Mouse (Mus musculus): ENCODE measurements at regions not wholly inside any gene's neighbourhood (a gene's known extent, or its start where the extent isn't known, plus 50 kb on each side); places are given as distances from the start of the nearest gene placed in this dataset.

DNA sequence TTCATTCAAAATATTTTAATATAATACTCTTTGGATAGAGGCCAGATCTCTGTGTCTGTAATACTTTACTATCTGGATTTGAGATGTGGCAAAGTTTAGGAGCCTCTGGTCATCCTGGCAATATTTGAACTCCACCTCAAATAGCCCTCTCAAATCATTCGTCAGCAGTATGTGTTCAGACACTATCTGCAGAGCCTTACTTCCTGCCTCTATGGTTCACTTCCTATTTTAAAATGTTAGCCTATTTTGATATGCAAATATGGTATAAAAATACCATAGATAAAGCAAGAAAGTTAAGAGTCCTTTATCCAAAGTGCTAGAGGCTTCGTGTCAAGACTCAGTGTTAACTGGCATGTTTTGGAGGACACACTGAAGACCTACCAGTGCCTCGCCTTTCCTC is 334.6 kb downstream of the Sv2b start:
- Histone ChIP-seq H3K4me2 (no peak overlapping the region), H3K27me3 (no peaks in the 10 kb centered on the region), H3K9ac (no peak overlapping the region), H3K4me3 (replicated peaks) (no peak overlapping the region), H3K9me3 (replicated peaks) (no peaks in the 10 kb centered on the region), H3K36me3 (no peaks in the 10 kb centered on the region), H3K4me1 (no peaks in the 10 kb centered on the region), H3K27ac (no peak overlapping the region)
- no peak for ATAC-seq (replicated peaks; ENCODE audit: low FRiP score)
- WGBS, result 79% methylated on average over 3 of the region's 3 CpGs

GRCm38 (mm10) chr7:74944421-74945098 is 364.5 kb downstream of the Sv2b start:
- H3K27ac ChIP-seq, result no peak overlapping the region
- WGBS, result 69% methylated on average over 5 of the region's 5 CpGs
- H3K4me2 ChIP-seq, result no peak overlapping the region
- H3K4me1 ChIP-seq, result no peaks in the 10 kb centered on the region
- no peaks in the 10 kb centered on the region for H3K27me3 ChIP-seq
- no peak overlapping the region for H3K9ac ChIP-seq
- H3K36me3 ChIP-seq, result no peaks in the 10 kb centered on the region
- no peak overlapping the region for H3K4me3 ChIP-seq (replicated peaks)
- H3K9me3 ChIP-seq (replicated peaks), result no peaks in the 10 kb centered on the region
- no peak for ATAC-seq (replicated peaks; ENCODE audit: low FRiP score)

- no peaks in the 10 kb centered on the region for H3K4me1 ChIP-seq
- H3K36me3 ChIP-seq, result no peaks in the 10 kb centered on the region
- no peaks in the 10 kb centered on the region for H3K27me3 ChIP-seq
- H3K27ac ChIP-seq, result no peak overlapping the region
- no peak for ATAC-seq (replicated peaks; ENCODE audit: low FRiP score)
- H3K9me3 ChIP-seq (replicated peaks), result no peaks in the 10 kb centered on the region
- no peak overlapping the region for H3K9ac ChIP-seq
- H3K4me3 ChIP-seq (replicated peaks), result no peak overlapping the region
- 66% methylated on average over 4 of the region's 4 CpGs for WGBS
- no peak overlapping the region for H3K4me2 ChIP-seq
Measured at GRCm38 (mm10) chr7:74942917-74943316, 366.1 kb downstream of the Sv2b start.

GRCm38 (mm10) chr7:74942146-74942545 is 366.9 kb downstream of the Sv2b start:
- ATAC-seq (replicated peaks; ENCODE audit: low FRiP score), result no peak
- H3K27ac ChIP-seq, result no peak overlapping the region
- no peak overlapping the region for H3K4me3 ChIP-seq (replicated peaks)
- H3K9ac ChIP-seq, result no peak overlapping the region
- no peaks in the 10 kb centered on the region for H3K36me3 ChIP-seq
- 50% methylated on average over 3 of the region's 3 CpGs for WGBS
- no peaks in the 10 kb centered on the region for H3K4me1 ChIP-seq
- H3K9me3 ChIP-seq (replicated peaks), result no peaks in the 10 kb centered on the region
- no peak overlapping the region for H3K4me2 ChIP-seq
- H3K27me3 ChIP-seq, result no peaks in the 10 kb centered on the region

DNA sequence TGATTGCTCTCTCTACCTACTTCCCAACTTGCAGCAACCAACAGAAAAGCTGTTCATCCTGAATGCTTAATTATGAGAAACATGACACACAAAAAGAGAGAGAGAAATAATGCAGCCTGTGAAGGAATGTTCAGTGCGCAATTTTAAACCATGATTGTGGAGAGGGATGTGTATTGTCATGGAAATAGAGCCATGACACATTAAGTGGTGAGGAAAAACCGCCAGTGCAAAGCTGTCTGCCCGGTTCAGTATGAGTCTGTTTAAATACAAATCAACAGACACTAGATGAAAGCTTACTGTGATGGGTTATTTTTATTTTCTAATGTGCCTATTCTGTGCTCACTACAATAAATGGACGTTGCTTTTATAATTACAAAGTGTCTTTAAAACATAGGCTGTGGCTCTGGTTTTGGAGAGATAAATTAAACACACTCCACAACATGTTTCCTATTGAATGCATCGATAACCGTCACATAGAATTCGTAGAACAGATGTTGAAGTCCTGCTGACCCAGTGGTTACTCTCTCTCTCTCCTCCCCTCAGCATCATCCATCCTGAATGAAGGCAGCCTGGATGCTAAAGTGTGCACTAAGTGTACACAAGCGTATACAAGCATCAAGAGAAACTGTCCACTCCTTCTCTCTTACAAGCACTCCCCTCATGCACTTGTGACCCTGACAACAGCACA is 374.7 kb upstream of the Slco3a1 start:
- Histone ChIP-seq H3K4me1 (peaks cover 8% of the 10 kb centered on the region; the same call in 1 of the 2 replicates), H3K27ac (no peak overlapping the region), H3K27me3 (no peaks in the 10 kb centered on the region), H3K4me2 (no peak overlapping the region), H3K9ac (no peak overlapping the region), H3K4me3 (replicated peaks) (no peak overlapping the region), H3K36me3 (no peaks in the 10 kb centered on the region), H3K9me3 (replicated peaks) (no peaks in the 10 kb centered on the region)
- 66% methylated on average over 8 of the region's 8 CpGs for WGBS
- ATAC-seq (replicated peaks; ENCODE audit: low FRiP score), result no peak

- H3K27me3 ChIP-seq, result no peaks in the 10 kb centered on the region
- no peak overlapping the region for H3K4me3 ChIP-seq (replicated peaks)
- no peak overlapping the region for H3K27ac ChIP-seq
- H3K9me3 ChIP-seq (replicated peaks), result no peaks in the 10 kb centered on the region
- ATAC-seq (replicated peaks; ENCODE audit: low FRiP score), result no peak
- no peaks in the 10 kb centered on the region for H3K36me3 ChIP-seq
- WGBS, result 68% methylated on average over 6 of the region's 6 CpGs
- no peak overlapping the region for H3K9ac ChIP-seq
- H3K4me1 ChIP-seq, result peaks cover 8% of the 10 kb centered on the region; the same call in 1 of the 2 replicates
- H3K4me2 ChIP-seq, result no peak overlapping the region
Measured at GRCm38 (mm10) chr7:74928226-74928927, 373.8 kb upstream of the Slco3a1 start.

GRCm38 (mm10) chr7:74926729-74927128 is 372.1 kb upstream of the Slco3a1 start:
- Histone ChIP-seq H3K4me2 (no peak overlapping the region), H3K36me3 (no peaks in the 10 kb centered on the region), H3K4me3 (replicated peaks) (no peak overlapping the region), H3K4me1 (peaks cover 8% of the 10 kb centered on the region; the same call in 1 of the 2 replicates), H3K27ac (peak overlapping the region; percentile 61), H3K27me3 (no peaks in the 10 kb centered on the region), H3K9me3 (replicated peaks) (no peaks in the 10 kb centered on the region), H3K9ac (no peak overlapping the region)
- WGBS, result 23% methylated on average over 2 of the region's 2 CpGs
- ATAC-seq (replicated peaks; ENCODE audit: low FRiP score), result peak; percentile 82

DNA sequence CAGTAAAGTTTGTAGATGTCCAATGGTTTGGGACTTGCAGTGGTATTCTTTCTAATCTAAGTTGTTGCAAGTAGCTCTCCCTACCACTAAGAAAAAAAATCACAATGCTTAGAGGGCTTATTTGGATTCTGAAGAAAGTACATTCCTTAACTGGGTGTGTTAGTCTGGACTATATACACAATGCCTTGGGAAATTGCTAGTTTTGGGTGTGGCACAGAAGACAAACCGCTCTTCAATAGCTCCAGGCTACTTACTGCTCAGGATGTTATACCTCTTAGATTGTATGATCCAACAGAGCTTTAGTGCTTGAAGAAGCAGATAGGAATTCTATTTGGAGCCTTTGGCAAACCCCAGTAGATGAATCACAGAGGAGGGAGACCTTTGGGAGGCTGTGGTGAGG is 369.6 kb upstream of the Slco3a1 start:
- H3K27ac ChIP-seq, result no peak overlapping the region
- ATAC-seq (replicated peaks; ENCODE audit: low FRiP score), result no peak
- H3K36me3 ChIP-seq, result no peaks in the 10 kb centered on the region
- H3K9ac ChIP-seq, result no peak overlapping the region
- no peak overlapping the region for H3K4me2 ChIP-seq
- 93% methylated on average over 1 of the region's 1 CpGs for WGBS
- peaks cover 8% of the 10 kb centered on the region; the same call in 1 of the 2 replicates for H3K4me1 ChIP-seq
- H3K9me3 ChIP-seq (replicated peaks), result no peaks in the 10 kb centered on the region
- H3K27me3 ChIP-seq, result no peaks in the 10 kb centered on the region
- no peak overlapping the region for H3K4me3 ChIP-seq (replicated peaks)

DNA sequence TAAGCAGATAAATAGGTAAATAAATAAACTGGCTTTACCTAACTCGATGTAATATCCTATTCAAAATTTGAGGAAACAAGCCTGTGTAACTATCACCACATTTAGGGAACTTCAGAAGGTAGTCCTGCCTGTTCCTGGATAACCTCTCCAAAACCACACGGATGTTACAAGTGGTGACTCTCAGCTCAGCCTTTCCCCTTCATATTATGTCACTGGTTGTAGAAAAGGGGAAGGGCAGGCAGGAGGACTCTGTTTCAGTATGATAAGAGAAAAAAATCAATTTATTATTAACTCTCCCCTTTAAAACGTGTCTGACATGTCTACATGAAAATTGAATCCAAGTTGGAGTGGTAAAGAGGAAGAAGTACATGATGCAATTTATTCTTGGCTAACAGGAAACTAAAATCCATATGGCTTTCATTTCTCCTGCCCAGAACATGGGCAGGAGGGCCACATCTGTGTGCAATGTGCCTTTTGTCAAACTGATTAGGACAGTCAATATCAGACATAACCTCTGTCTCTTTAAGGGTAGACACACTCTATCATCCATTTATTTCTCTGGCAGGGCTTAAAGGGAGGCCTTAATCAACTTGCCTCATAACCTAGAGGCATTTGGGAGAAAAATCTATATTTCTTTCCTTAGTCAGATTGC is 353.9 kb upstream of the Slco3a1 start:
- H3K4me2 ChIP-seq, result no peak overlapping the region
- no peak overlapping the region for H3K9ac ChIP-seq
- H3K4me3 ChIP-seq (replicated peaks), result no peak overlapping the region
- no peaks in the 10 kb centered on the region for H3K36me3 ChIP-seq
- ATAC-seq (replicated peaks; ENCODE audit: low FRiP score), result no peak
- H3K27ac ChIP-seq, result no peak overlapping the region
- no peaks in the 10 kb centered on the region for H3K27me3 ChIP-seq
- WGBS, result 60% methylated on average over 3 of the region's 3 CpGs
- no peaks in the 10 kb centered on the region for H3K4me1 ChIP-seq
- H3K9me3 ChIP-seq (replicated peaks), result no peaks in the 10 kb centered on the region

DNA sequence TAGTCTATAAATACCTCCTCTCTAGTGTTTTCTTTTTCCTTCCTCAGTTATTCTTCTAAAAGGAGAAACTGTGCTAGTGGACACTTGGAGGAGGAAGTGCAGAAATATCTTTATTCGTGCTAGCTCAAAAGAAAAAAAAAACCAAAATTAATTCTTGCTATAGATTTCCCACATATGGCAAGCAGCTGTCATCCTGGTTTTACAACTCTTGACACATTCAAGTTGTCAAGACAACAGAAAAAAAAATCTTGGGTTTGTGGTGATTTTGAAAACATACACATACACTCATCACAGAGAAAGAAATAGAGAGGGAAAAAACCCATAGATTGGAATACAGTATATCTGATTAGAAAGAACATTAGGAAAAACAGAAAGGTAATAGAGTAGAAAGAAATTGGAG is 352.8 kb upstream of the Slco3a1 start:
- no peak overlapping the region for H3K4me3 ChIP-seq (replicated peaks)
- H3K9me3 ChIP-seq (replicated peaks), result no peaks in the 10 kb centered on the region
- no peaks in the 10 kb centered on the region for H3K36me3 ChIP-seq
- no peak overlapping the region for H3K27ac ChIP-seq
- 59% methylated on average over 1 of the region's 1 CpGs for WGBS
- no peaks in the 10 kb centered on the region for H3K27me3 ChIP-seq
- no peak overlapping the region for H3K4me2 ChIP-seq
- ATAC-seq (replicated peaks; ENCODE audit: low FRiP score), result no peak
- no peak overlapping the region for H3K9ac ChIP-seq
- H3K4me1 ChIP-seq, result no peaks in the 10 kb centered on the region

GRCm38 (mm10) chr7:74877466-74877865 is 322.9 kb upstream of the Slco3a1 start:
- no peaks in the 10 kb centered on the region for H3K9me3 ChIP-seq (replicated peaks)
- no peak overlapping the region for H3K9ac ChIP-seq
- 71% methylated on average over 3 of the region's 3 CpGs for WGBS
- H3K4me1 ChIP-seq, result no peaks in the 10 kb centered on the region
- no peaks in the 10 kb centered on the region for H3K36me3 ChIP-seq
- no peak overlapping the region for H3K4me2 ChIP-seq
- H3K4me3 ChIP-seq (replicated peaks), result no peak overlapping the region
- H3K27ac ChIP-seq, result no peak overlapping the region
- ATAC-seq (replicated peaks; ENCODE audit: low FRiP score), result no peak
- no peaks in the 10 kb centered on the region for H3K27me3 ChIP-seq

DNA sequence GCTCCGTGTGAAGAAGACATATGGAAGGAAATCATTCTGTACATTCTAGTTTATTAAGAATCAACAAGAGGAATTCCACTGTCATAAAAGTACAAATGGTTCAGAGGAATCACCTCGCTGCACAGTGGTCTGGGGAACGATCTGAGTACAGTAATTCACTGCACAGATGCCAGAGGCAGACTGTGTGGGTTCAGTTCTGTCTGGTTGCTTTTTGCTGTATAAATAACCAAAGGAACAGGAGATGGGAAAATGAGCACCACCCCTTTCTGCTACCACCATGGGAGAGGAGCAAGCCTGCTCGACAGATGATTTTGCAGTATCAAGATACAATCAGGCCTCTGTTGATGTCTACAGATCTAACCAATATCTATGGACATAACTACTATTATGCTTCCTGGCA is 322.1 kb upstream of the Slco3a1 start:
- Histone ChIP-seq H3K4me1 (no peaks in the 10 kb centered on the region), H3K4me2 (no peak overlapping the region), H3K9ac (no peak overlapping the region), H3K27me3 (no peaks in the 10 kb centered on the region), H3K27ac (no peak overlapping the region), H3K9me3 (replicated peaks) (no peaks in the 10 kb centered on the region), H3K4me3 (replicated peaks) (no peak overlapping the region), H3K36me3 (no peaks in the 10 kb centered on the region)
- ATAC-seq (replicated peaks; ENCODE audit: low FRiP score), result no peak
- WGBS, result 57% methylated on average over 4 of the region's 4 CpGs

Measured in kidney, embryonic 15.5 days (tissue).